Mouse (Mus musculus) megakaryocyte, embryonic 14.5 days (primary cell): ENCODE measurements at regions not wholly inside any gene's neighbourhood (a gene's known extent, or its start where the extent isn't known, plus 50 kb on each side); places are given as distances from the start of the nearest gene placed in this dataset.

Experiments used
- H3K27me3 ChIP-seq: replicated peaks from 2 replicates; pipeline ENCODE3; 2012; ENCODE audit warnings: inconsistent platforms
- H3K36me3 ChIP-seq: replicated peaks from 2 replicates; pipeline ENCODE3; 2012; ENCODE audit warnings: low read length, inconsistent platforms, mixed read lengths
- H3K4me1 ChIP-seq: 2 replicates; pipeline ENCODE4 v1.6.1; 2012; ENCODE audit warnings: inconsistent platforms
- H3K4me3 ChIP-seq: replicated peaks from 2 replicates; pipeline ENCODE3; 2012; ENCODE audit warnings: moderate library complexity, mild to moderate bottlenecking, inconsistent platforms
- H3K9me3 ChIP-seq: 2 replicates; pipeline ENCODE4 v1.6.1; 2012; ENCODE audit warnings: inconsistent platforms
- FLI1 ChIP-seq: IDR thresholded peaks from 2 replicates; pipeline ENCODE4 v1.6.1; 2012; ENCODE audit warnings: low read length, inconsistent platforms, mixed read lengths
- GATA1 ChIP-seq: IDR thresholded peaks from 3 replicates; pipeline ENCODE4 v1.6.1; 2012; ENCODE audit warnings: mixed read lengths, low read length, inconsistent platforms, borderline replicate concordance

DNA sequence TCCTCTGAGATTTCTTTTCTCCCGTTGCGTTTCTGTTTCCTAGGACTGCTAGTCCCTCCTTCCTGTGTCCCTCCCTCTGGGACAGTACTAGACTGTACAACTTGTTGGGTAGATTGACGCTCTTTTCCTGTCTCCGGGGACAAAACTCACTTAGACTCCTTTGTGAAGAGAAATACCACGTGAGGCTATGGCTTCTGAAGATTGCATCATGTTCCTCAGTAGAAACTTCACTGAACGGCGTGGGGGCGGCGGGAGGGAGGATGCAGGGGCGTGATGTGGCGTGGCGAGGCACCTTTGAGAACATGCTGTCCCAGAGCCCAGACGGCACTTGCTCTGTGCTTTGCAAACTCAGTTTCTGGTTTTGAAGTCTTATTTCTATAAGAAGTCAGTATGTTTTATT is 78.5 kb downstream of the Spata18 start:
- Histone ChIP-seq H3K4me1 (no peaks in the 10 kb centered on the region), H3K27me3 (peaks cover 4% of the 10 kb centered on the region), H3K4me3 (no peak overlapping the region), H3K9me3 (no peaks in the 10 kb centered on the region), H3K36me3 (no peaks in the 10 kb centered on the region)
- TF ChIP-seq GATA1 = no peak
- no peak for TF ChIP-seq FLI1

DNA sequence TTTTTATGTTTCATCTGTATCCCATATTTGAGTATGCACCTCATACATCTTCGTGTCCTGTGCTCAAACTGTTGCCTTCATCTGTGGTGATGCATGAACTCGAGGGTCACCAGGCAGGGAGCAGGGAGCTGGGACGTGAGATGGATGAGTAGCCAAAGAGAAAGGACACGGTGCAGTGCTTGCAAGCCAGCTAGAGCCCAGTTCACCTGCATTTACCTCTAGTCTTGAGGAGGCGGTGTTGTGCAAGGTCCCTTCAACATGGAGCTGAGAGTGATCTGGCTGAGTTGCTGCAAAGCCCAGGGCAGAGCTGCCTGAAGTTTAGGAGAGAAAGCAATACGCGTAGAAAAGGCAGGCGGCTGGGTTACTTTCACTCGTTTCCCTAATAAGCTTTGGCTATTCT is 80.2 kb downstream of the Spata18 start:
- no peak for TF ChIP-seq FLI1
- no peak for TF ChIP-seq GATA1
- H3K9me3 ChIP-seq = no peaks in the 10 kb centered on the region
- peak overlapping the region; percentile 64 for H3K4me3 ChIP-seq
- H3K27me3 ChIP-seq = peaks cover 4% of the 10 kb centered on the region
- no peaks in the 10 kb centered on the region for H3K36me3 ChIP-seq
- no peaks in the 10 kb centered on the region for H3K4me1 ChIP-seq

DNA sequence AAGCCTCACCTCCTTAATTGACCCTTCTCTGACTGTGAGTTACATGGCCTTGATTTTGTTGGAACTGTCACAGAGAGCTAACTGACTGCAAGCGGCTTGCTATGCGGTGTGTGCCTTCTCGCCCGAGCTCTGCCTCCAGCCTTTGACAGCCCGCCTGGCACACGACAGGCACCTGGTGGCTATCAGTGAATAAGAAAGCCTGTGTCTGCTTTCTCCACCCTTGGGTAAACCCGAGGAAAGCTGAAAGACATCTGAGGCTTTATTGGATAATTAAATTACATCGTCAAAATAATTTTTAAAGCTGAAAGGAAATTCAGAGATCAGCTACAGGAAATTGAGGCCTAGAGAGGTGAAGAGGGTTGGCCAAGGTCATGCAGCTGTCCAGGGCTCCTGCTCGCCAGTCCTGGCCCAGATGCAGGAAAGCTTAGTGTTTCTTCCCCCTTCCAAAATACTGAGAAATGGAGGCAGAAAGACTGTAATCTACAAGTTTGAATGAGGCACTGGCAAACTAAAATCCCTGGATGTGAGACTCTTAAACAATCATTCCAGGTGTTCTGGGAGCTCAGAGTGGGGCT is 80.9 kb downstream of the Spata18 start:
- H3K36me3 ChIP-seq = no peaks in the 10 kb centered on the region
- H3K4me1 ChIP-seq = no peaks in the 10 kb centered on the region
- TF ChIP-seq GATA1 = no peak
- no peak for TF ChIP-seq FLI1
- H3K9me3 ChIP-seq = no peaks in the 10 kb centered on the region
- H3K27me3 ChIP-seq = peaks cover 2% of the 10 kb centered on the region
- no peak overlapping the region for H3K4me3 ChIP-seq

DNA sequence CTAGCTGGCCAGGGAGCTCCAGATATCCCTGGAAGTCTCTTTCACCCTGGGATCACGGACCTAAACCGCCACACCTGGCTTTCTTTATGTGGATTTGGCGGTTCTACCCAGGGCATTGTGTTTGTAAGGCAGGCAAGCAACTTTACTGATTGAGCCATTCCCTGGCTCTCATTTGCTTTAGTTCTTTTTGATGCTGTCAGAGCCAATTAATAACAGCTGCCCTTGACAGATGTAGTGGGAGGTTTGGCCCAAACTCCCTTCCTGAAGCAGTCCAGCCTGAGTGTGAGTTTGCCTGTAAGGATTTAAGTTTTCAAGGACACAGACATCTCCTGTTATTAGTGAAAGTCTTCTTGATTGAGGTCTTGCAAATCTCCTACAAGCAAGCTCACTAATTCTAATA is 89.6 kb downstream of the Spata18 start:
- Histone ChIP-seq H3K4me3 (no peak overlapping the region), H3K36me3 (no peaks in the 10 kb centered on the region), H3K4me1 (no peaks in the 10 kb centered on the region), H3K27me3 (no peaks in the 10 kb centered on the region), H3K9me3 (no peaks in the 10 kb centered on the region)
- TF ChIP-seq GATA1 (no peak), FLI1 (no peak)

DNA sequence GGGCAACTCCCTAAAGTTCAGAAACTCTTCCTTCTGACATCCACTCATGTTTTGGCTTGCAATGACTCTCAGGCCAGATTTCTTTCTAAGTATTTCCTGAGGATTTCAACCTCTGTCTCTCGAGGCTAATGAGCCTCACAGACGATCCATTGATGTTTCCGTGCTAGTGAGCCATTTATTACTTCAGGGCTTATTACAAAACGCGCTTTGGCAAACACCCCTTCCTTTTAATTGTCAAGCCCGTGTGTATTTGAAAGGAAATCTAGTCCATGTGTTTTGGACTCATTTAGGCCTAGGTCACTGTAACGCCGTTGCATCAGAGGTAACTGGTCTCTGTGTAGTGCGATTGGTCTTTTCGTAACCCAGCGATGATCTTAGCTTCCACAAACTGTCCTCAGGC is 90.3 kb downstream of the Spata18 start:
- Histone ChIP-seq H3K36me3 (no peaks in the 10 kb centered on the region), H3K4me3 (no peak overlapping the region), H3K9me3 (no peaks in the 10 kb centered on the region), H3K27me3 (no peaks in the 10 kb centered on the region), H3K4me1 (no peaks in the 10 kb centered on the region)
- TF ChIP-seq FLI1 (no peak), GATA1 (no peak)

DNA sequence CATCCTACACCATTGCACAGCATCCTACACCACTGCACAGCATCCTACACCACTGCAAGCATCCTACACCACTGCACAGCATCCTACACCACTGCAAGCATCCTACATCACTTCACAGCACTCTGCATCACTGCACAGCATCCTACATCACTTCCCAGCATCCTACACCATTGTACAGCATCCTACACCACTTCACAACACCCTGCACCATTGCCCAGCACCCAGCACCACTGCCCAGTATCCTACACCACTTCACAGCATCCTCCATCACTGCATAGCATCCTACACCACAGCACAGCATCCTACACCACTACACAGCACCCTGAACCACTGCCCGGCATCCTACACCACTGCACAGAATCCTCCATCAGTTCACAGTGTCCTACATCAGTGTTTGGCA is 92.8 kb downstream of the Spata18 start:
- Histone ChIP-seq H3K4me3 (peak overlapping the region; percentile 59), H3K4me1 (no peaks in the 10 kb centered on the region), H3K36me3 (no peaks in the 10 kb centered on the region), H3K27me3 (no peaks in the 10 kb centered on the region), H3K9me3 (no peaks in the 10 kb centered on the region)
- TF ChIP-seq GATA1 = no peak
- TF ChIP-seq FLI1 = no peak

DNA sequence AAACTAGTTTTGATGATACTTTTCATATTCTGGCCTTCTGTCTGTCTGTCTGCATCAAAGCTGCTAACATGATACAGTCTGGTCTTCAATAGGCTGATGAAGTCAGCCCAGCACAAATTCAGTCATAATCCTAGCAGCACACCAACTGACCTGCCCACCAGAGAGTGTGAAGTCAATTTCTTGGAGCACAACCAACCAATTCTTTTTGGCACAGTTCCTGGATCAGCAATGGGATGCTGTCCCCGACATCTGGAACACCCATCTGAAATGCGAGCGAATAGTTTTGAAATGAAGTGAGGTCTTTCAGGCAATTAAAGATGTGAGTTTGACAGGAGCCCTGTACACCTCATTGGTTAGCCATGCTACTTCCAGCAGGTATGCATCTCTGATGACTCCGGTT is 98.6 kb downstream of the Spata18 start:
- H3K27me3 ChIP-seq = no peaks in the 10 kb centered on the region
- no peaks in the 10 kb centered on the region for H3K9me3 ChIP-seq
- no peak for TF ChIP-seq FLI1
- TF ChIP-seq GATA1 = no peak
- H3K36me3 ChIP-seq = no peaks in the 10 kb centered on the region
- H3K4me1 ChIP-seq = no peaks in the 10 kb centered on the region
- no peak overlapping the region for H3K4me3 ChIP-seq

DNA sequence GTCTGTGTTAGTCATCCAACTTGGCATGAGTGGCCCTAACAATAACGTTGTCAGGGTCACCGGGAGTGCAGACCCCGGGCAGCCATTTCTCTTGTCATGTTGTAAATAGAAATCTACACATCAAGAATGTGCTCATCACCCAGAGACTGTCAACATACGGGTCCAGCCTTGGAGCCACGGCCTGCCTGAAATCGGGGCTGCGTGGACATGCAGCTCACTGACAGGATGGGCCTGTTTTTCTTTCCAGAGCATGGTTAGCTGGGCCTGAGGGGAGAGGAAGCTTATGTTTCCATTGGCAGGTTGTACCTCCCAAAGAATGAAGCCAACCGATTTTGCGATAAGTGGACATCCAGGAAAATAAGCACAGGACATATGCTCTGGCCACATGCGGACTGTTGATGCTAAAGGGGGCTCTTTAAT is 101.1 kb downstream of the Spata18 start:
- Histone ChIP-seq H3K9me3 (no peaks in the 10 kb centered on the region), H3K36me3 (no peaks in the 10 kb centered on the region), H3K4me1 (no peaks in the 10 kb centered on the region), H3K4me3 (no peak overlapping the region), H3K27me3 (no peaks in the 10 kb centered on the region)
- TF ChIP-seq FLI1 (no peak), GATA1 (no peak)

DNA sequence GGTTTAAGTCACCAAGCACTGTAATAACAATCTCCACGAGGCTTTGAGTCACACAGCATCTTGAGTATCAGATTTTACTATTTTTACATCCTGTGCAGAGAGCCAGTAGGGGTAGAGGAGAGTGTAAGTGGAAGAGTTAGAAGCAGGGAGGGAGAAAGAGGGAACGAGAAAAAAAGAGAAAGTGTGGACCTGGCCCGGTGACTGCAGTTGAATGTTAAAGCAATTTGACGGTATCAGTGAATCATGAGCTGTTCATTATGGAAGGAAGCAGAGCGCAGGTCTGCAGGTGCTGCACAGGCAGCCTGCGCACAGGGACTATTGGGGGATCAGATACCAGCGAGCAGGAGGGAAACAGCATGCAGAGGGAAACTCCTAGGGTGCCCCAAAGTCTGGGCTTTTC is 102.6 kb downstream of the Spata18 start:
- Histone ChIP-seq H3K27me3 (no peaks in the 10 kb centered on the region), H3K4me1 (no peaks in the 10 kb centered on the region), H3K9me3 (no peaks in the 10 kb centered on the region), H3K4me3 (no peak overlapping the region), H3K36me3 (no peaks in the 10 kb centered on the region)
- TF ChIP-seq GATA1 (no peak), FLI1 (no peak)

DNA sequence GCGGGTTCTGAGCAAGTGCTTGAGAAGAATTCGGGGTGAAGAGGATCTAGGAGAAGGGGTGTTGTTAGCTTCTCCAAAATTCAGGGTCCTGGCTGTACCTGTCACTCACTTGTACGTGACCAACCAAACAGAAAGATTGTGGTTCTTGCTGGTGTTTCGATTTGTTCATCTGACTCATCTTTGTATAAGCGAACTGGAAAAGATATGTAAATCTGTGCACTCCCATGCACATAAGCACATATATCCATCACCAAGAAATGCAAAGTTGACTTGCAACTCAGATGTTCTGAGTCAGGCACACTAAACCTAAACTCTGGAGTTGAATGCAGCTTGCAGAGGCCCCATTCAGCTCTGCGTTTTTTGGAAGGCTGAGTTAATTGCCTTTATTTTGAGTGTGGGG is 107.4 kb downstream of the Spata18 start:
- Histone ChIP-seq H3K4me3 (no peak overlapping the region), H3K36me3 (no peaks in the 10 kb centered on the region), H3K4me1 (no peaks in the 10 kb centered on the region), H3K9me3 (no peaks in the 10 kb centered on the region), H3K27me3 (no peaks in the 10 kb centered on the region)
- TF ChIP-seq GATA1 (no peak), FLI1 (no peak)

DNA sequence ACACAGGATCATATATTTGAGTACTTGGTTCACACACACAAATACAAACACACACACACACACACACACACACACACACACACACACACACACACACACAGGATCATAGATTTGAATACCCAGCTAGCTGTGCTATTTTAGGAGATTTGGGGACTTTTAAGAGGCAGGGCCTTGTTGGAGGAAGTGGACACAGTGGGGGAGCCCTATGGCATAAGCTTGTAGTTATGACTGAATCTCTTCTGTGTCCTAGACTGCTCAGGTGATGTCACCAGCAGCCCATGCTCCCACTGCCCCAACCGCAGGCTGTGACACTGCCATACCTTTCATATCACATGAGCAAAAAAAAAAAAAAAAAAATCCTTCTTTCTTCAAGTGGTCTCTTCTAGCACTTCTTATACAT is 110.1 kb downstream of the Spata18 start:
- H3K4me3 ChIP-seq = no peak overlapping the region
- TF ChIP-seq FLI1 (no peak), GATA1 (no peak)
- no peaks in the 10 kb centered on the region for H3K9me3 ChIP-seq
- H3K4me1 ChIP-seq = no peaks in the 10 kb centered on the region
- H3K36me3 ChIP-seq = no peaks in the 10 kb centered on the region
- no peaks in the 10 kb centered on the region for H3K27me3 ChIP-seq
